Mouse (Mus musculus) adrenal gland, postnatal 25 days (tissue): ENCODE results near the gene Coro2a. TPM values are rescaled to one million over a fixed set of nuclear protein-coding genes. Genes with fewer than 3 reads are reported as not detected.
"Not testable (repeated sequence)": the region's sequence is repeated elsewhere in the genome, so short reads cannot be mapped to it uniquely, and the experiment has no call there.

Experiments used
- DNase-seq: peaks from one replicate; pipeline ENCODE4 v3.0.0; 2021; ENCODE audit warnings: mixed read lengths
- total RNA-seq: library from RNA; stranded (reverse); gene quantifications from 2 replicates; pipeline ENCODE4 v1.2.3, GENCODE M21; 2021

Coro2a gene
- total RNA-seq, 1 experiment from 2014 or later = 2.4 TPM

GRCm38 (mm10) chr4:46584084-46584483 is 17.9 kb downstream of the Coro2a start:
- not testable (repeated sequence) for DNase-seq

- not testable (repeated sequence) for DNase-seq
Measured at GRCm38 (mm10) chr4:46582024-46582423, 20.0 kb downstream of the Coro2a start.

GRCm38 (mm10) chr4:46581577-46581976 is 20.4 kb downstream of the Coro2a start:
- DNase-seq = not testable (repeated sequence)

DNA sequence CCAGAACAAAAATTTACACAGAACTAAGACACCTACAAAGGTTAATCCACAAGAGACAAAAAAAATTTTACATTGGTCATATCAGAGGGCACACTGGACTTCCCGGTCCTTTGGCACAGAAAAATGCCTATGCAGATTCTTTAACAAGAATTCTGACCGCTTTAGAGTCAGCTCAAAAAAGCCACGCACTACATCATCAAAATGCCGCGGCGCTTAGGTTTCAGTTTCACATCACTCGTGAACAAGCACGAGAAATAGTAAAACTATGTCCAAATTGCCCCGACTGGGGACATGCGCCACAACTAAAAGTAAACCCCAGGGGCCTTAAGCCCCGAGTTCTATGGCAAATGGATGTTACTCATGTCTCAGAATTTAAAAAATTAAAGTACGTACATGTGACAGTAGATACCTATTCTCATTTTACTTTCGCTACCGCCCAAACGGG is 21.2 kb downstream of the Coro2a start:
- not testable (repeated sequence) for DNase-seq

- not testable (repeated sequence) for DNase-seq
Measured at GRCm38 (mm10) chr4:46578796-46579346, 23.1 kb downstream of the Coro2a start.

GRCm38 (mm10) chr4:46578228-46578627 is 23.8 kb downstream of the Coro2a start:
- DNase-seq = no peak

GRCm38 (mm10) chr4:46575509-46576284 is 26.3 kb downstream of the Coro2a start:
- DNase-seq = not testable (repeated sequence)

DNA sequence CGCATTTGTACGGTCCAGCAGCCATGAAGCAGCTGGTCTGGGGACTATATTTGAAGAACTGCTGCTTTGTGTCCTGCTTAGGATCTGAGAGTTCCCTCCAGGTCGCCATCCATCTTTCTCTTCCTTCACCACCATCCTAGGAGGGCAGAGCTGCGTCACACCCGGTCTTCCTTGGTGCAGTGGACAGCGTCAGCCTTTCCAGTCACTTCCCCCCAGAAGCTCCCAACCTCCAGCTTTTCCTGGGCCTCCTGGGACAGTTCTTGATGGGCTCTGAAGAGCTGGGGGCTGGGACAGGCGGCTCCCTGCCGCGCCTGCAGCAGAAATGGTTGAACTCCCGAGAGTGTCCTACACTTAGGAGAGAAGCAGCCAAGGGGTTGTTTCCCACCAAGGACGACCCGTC is 27.2 kb downstream of the Coro2a start:
- DNase-seq = no peak

DNA sequence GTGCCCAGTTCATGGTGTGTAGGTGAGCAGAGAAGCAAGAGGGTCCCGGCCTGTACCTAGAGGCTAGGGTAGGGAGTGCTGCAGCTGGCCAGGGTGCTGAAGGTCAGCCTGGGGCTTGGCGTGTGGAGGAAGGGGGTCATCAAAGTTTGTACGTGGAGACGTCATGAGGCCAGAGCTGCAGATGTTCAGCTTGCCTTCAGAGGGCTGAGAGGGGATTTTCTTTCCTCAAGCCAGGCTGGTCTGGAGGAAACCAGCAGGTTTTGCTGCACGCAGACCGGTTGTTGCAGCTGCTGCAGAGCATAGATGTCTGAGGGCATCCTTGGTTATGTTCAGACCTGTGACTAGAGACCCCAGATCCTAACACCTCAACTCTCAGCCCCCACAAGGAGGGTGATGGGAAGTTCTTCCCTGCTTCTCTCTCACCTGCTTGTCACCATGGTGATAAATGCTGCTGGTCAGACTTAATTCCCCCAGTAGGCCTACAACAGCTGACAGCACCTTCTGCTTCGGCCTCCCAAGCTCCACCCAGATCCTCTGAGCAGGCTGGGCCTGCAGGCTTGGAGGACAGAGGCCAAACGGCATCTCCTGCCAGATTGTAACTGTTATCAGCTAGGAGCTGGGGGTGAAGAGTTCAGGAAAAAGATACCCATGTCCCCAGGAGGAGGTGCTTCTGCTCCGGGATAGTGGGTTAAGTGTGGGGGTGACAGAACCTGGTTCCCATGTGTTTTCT is 27.8 kb downstream of the Coro2a start:
- no peak for DNase-seq

- no peak for DNase-seq
Measured at GRCm38 (mm10) chr4:46572616-46573015, 29.4 kb downstream of the Coro2a start.

- DNase-seq = no peak
Measured at GRCm38 (mm10) chr4:46571744-46572143, 30.3 kb downstream of the Coro2a start.

GRCm38 (mm10) chr4:46569671-46570070 is 32.3 kb downstream of the Coro2a start:
- DNase-seq = no peak

DNA sequence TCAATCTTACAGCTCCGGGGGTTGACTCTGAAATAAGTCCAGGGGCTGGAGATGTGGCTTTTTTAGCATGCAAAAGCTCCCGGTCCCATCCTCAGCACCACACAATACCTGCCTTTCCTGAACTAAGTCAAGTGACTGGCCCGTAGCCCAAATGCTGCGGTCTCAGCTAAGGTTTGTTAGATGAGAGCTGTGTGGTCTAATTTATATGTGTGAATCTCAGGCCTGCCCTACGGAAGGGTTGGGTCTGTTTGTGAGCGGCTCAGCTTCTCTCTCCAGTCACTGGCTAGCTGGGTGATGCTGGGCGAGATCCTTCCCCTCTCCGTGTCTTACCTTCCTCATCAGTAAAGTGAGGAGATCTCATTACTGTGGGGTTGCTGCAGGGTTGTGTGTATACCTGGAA is 33.8 kb downstream of the Coro2a start:
- no peak for DNase-seq

- no peak for DNase-seq
Measured at GRCm38 (mm10) chr4:46566931-46567671, 34.9 kb downstream of the Coro2a start.

DNA sequence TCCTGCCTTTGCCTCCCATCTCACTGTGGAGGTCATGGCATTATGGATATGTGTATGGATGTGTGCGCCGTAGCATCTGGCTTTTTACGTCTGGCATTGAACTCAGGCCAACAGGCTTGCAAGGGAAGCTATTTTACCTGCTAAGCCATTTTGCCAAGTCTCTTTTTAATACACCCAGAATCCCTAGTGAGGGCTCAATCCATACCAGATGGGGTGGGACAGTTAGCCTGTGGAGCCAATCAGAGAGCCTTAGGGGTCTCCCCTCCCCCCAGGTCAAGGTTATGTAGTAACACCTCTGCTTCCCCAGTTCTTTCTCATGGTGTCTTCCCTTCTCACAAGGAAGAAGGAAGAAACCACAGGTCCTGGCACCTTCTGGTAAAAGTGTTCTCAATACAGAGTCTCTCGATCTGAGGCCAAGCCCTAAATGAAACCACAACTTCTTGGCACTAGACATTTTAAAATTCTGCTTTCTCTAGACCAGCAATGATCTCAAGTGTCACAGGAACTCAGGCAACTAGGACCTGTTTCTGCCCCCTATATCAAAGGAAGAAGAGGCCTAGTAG is 36.5 kb downstream of the Coro2a start:
- no peak for DNase-seq

GRCm38 (mm10) chr4:46564247-46564646 is 37.8 kb downstream of the Coro2a start:
- DNase-seq = no peak

- peak; percentile 50 for DNase-seq
Measured at GRCm38 (mm10) chr4:46563847-46564246, 38.2 kb downstream of the Coro2a start.

- DNase-seq = no peak
Measured at GRCm38 (mm10) chr4:46562841-46563240, 39.2 kb downstream of the Coro2a start.

- no peak for DNase-seq
Measured at GRCm38 (mm10) chr4:46562037-46562436, 40.0 kb downstream of the Coro2a start.

DNA sequence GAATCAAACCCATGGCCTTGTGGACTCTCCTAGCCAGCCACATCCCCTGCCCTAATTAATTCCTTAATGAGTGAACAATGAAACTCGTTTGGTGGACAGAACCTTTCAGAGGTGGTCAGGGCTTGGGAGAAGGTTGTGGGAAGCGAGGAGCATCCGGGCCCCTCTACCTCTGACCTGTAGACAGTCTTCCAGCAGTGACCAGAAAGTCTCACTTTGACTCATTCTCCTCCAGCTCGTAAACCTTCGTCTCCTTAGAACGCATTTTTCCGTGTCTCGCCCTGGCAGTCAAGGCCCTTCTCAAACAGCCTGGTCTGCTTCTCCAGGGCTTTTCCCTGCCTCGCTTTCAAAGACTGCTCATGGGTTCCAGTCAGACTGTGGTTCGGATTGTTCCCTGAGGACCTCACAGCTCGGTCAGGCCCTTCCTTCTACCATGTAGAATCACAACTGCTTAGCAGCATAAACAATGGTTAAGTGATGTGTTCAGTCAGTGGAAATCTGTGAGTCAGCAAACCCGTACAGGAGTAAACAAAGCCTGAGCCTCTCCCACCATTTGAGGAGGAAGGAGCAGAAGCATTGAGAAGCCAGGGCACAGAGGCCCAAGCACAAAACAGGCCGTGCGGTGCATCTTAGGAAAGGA is 41.8 kb downstream of the Coro2a start:
- DNase-seq = no peak
